Mouse (Mus musculus) T-helper 2 cell (primary cell): Measurements from ENCODE around the gene Ctdspl.

Experiments used
- in situ Hi-C: fragments of 300-600 bp; cut with MboI, MseI; formaldehyde crosslinking; loops from one replicate; pipeline ENCODE4 v1.15.1; 2025; ENCODE audit warnings: high pct_unique_total_duplicates

Gene Ctdspl

DNA sequence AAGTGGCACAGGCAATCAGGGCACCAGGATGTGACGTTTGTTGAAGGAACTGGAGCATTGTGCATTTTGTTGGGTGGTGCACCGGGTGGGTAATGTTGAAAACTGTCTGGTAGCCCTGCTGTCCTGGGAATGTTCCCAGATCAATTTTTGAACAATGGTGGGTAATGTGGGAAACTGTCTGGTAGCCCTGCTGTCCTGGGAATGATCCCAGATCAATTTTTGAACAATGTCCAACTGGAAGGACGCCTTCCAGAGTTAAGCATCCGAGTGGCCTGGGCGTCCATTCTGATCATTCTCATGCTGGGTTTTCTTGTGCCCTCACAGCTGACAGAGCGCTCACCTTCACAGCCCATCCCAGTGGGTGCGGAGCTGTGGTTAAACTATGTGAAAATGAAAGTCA lies 101.1 kb downstream of the Ctdspl start:
- in situ Hi-C loops, result no loop called here

DNA sequence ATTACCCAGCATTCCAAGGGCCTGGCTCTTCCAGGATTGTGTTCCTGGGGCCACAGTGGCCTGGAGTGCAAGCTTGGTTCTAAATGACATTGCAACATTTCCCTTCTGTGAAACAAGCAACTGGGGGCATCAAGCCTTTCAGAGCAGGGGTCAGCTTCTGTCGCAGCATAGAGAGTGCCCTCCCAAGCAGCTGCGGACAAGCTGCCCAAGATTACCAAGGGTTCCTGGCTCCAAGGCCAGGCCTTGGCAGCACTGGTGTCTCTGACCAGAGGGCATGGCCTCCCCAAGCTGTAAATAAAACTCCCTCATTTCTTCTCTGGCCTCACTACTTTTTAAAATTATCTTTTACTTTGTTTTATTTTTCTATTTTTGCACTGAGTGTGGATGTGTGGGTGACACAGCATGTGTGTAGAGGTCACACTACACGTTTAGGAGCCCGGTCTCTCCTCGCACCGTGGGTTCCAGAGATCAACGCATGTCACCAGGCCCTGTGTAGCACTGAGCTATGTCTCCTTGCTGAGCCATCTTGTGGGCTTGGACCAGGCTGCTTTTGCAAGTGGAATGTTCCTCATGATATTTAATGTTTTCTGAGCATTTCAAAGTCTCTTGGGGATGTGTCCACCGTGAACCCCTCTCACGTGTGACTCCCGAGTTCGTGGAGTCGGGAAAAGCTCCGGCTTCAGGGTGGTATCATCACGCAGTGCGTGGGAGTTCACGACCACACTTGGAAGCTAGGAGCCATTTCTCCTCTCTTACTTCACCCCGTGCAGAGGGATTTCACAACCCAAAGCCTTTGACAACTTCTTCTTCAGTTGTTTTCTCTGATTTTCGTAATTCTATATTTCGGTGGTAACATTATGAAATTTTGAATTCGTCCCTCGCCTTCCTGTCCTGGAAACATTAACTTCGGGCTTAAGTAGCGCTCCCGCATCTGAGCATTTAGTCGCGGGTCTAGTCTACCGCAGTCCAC lies 102.3 kb downstream of the Ctdspl start:
- in situ Hi-C loops, result no loop called here

DNA sequence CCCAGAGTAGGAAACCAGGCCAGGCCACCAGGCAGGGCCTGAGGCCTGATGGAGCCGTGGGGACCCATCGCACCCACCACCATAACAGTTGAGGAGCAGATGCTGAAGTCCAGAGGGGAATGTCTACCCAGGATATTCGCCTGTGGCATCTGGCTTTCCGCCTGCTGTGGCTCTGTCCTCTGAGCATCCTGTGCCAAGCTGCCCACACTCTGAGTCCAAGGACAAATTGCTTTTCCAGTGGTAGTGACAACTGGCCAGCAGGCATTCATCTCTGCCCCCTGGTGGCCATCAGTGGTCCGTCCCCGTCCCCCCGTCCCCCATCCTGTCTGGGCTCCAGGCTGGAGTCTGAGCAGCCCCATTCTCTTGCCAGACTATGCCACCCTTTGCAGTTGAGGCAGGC lies 103.3 kb downstream of the Ctdspl start:
- in situ Hi-C loops, result no loop called here

DNA sequence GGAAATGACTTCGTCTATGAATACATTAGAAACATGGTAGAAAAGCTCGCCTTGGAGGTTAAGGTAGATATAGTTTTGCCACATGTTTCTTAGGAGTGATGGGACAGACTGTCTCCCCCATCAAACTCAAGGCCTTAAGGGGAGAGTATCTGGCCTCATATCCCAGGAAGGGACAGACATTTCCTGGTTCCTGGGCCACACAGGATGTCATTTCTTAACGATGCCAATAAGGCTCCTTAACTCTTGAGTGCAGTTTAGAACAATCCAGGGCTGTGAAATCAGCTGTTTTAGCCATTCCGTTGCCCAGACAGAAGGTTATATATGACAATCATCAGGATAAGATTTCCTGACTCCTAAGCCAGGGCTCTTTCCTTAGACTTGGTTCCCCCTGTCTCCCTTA lies 104.8 kb downstream of the Ctdspl start:
- in situ Hi-C loops, result no loop called here

- in situ Hi-C loops, result no loop called here
Observed at GRCm38 (mm10) chr9:119031772-119032171, 105.5 kb downstream of the Ctdspl start.

GRCm38 (mm10) chr9:119032538-119032937 lies 106.3 kb downstream of the Ctdspl start:
- in situ Hi-C loops, result no loop called here

DNA sequence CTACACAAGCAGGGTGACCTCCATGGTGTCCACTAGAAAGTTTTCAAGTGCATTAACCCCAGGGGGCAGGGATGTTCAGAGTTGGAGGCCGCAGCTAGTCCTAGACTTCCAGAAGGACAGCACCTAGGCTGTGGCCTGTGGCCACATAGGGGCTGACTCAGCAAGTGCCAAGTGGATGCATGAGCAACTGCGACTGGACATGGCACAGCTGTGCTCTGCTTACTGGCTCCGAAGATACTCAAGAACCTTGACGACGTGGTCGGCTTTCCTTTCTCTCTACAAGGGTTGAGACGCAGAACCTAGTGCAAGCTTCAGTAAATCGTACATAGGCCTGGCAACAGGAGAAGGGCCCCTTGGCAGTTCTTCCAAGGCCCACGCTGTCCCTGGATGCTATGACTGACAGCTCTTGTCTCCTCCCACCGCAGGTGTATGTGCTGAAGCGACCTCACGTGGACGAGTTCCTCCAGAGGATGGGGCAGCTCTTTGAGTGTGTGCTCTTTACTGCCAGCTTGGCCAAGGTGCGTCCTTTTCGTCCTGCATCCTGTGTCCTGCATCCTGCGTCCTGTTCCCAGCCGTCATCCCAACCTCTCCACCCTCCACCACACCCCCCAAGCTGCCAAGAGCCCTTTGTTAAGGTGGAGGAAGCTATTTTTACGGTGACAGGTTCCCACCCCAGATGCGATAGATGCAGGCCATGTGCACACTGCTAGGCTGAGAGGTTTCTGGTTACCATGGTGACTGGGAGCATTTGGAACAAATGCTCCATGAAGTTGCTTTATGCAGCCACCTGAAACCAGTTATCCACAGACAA lies 107.1 kb downstream of the Ctdspl start:
- in situ Hi-C loops, result no loop called here

DNA sequence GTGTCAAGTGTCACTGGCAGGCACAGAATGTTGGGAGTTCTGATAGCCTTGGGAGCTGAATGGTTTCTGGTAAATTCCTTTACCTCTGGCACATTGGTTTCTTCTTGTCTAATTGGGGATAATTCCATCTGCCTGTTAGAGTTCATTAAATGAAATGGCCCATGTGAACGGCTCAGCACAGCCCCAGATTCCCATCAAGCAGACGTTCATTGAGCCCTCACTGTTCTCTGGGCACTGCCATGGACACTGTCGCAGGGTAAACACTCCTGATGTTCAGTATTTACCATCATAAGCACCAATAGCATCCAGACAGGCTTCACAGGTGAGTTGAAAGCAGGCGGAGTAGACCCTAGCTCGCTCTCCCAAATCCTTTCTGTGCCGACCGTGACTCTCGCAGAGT lies 107.8 kb downstream of the Ctdspl start:
- in situ Hi-C loops, result no loop called here

- in situ Hi-C loops, result no loop called here
Observed at GRCm38 (mm10) chr9:119034676-119035665, 108.7 kb downstream of the Ctdspl start.

- in situ Hi-C loops, result no loop called here
Observed at GRCm38 (mm10) chr9:119035836-119036235, 109.6 kb downstream of the Ctdspl start.

- in situ Hi-C loops, result no loop called here
Observed at GRCm38 (mm10) chr9:119037076-119037730, 111.0 kb downstream of the Ctdspl start.

GRCm38 (mm10) chr9:119038574-119038973 lies 112.3 kb downstream of the Ctdspl start:
- in situ Hi-C loops, result no loop called here

- in situ Hi-C loops, result no loop called here
Observed at GRCm38 (mm10) chr9:119040101-119040775, 114.0 kb downstream of the Ctdspl start.

DNA sequence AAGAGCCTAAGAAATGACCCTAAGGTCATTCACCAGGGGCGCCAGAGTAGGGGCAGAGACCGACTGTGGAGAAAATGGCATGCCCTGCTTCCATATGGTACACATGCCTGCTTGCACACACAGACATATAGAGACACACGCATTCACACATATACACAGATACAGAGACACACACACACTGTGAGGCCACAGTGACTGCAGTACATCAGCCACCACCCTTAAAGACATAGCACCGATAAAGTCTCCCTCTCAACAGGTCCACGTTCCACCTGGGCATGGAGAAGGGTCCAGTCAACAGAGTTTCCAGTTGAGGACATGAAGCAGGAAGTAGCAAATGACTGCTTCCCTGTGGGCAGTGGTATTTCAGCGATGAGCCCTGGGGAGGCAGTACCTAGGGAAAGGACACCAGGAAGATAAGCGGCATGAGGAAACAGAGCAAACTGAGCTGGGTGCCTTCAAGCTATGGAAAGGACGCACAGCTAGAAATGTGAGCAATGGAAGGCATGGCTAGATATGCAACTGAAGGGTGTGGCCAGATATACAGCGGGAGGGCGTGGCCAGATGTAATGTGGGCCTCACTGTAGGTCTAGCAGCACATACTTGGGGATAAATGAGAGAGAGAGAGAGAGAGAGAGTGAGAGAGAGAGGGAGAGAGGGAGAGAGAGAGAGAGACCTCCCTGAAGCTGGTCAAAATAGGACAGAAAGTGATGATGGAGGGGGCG lies 122.1 kb downstream of the Ctdspl start:
- in situ Hi-C loops, result no loop called here

DNA sequence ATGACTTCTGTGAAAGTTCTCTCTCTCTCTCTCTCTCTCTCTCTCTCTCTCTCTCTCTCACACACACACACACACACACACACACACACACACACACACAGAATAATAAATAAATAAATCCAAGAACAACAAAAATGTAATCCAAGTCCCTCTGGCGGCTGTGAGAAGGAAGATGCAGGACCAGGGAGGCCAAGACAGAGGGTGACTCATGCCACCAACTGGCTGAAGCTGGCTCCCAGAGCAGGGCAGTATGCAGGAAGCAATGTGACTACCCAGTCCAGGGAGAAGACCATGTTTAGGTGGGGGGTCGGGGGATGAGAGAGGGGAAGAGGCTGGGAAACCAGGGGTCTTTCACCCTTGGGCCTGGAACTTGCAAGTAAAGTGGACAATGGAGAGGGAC lies 124.9 kb downstream of the Ctdspl start:
- in situ Hi-C loops, result no loop called here

DNA sequence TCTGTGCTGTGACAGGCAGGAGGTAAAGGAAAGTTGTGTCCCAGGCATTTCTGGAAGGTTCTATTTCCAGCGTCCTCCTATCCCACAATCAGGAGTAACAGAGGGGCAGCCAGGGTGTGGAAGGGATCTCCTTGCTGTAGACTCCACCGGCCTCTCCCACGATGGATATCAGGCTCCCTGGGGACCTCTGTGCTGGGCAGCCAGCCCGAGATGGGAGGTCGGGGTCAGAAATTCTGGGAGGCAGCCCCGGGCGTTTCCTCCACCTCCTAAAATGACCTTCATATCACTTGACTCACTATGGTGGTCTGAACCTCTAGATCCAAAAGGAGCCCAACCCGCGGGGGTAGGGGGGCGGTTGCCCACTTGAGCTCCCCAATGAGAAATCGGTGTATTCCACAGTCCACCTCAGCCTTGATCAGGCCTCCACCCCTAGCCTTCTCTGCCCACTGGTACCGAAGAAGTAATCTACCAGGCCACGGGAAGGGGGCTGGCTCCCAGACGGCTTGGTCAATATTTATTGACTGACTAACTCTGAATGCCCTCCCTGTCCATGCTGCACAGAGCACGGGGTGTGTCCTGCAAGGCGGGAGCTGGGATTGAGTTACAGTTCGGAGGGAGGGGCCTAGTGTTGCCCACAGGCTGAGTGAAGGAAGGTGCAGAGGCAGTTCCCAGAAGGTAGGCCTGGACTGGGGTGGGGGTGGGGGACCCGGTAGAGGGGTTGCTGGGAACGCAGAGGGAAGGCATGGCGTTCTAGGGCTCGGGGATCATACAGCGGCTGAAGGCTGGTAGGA lies 126.1 kb downstream of the Ctdspl start, which contains the start of gene Vill:
Gene Vill, plus strand, starts transcription at position 625 of the 791 bp plus-strand sequence.
- in situ Hi-C loops, result no loop called here

DNA sequence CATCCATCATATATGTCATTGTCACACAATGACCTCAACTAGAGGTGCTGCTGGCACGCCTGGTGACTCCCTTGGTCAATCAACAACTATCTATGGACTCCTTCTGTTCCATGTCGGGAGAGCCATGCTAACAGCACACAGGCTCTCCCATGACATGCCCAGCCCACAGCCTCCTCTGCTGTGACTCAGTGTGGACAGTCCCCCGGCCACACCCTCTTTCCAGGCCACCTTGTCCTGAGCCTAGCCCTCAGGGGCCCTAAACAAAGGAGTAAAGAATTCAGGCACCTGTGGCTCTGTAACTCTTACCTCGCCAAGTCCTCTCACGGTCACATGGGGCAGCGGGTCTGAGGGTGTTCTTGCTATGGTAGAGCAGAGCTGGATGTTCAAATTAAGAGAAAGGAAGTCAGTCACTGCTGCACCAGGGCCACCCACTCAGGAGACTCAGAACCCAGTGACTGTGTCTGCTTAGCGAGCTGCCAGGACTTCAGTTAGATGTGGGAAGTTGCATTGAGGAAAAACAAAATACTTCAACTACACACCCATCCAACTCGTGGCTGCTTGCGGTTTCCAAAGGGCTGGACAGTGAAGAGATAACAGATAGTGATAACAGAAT lies 127.8 kb downstream of the Ctdspl start:
- in situ Hi-C loops, result no loop called here

GRCm38 (mm10) chr9:119055336-119055735 lies 129.1 kb downstream of the Ctdspl start:
- in situ Hi-C loops, result no loop called here
